Mouse (Mus musculus) left cerebral cortex, adult 18-20 months (tissue): ENCODE results near the gene Snap47. TPM values are rescaled to one million over a fixed set of nuclear protein-coding genes. Genes with fewer than 3 reads are reported as not detected.
A peak's percentile ranks its signal among the peaks of the same experiment; 100 is the strongest.

ENCODE experiments used
- DNase-seq, 2 experiments: peaks; one replicate each; pipeline ENCODE4 v3.0.0; 2021 to 2022; ENCODE audit warnings: low spot score in 2 of 2, mixed read lengths in 1 of 2
- long read RNA-seq, 2 experiments: library from polyadenylated mRNA; stranded (forward); transcript quantifications; one replicate each; pipeline ENCODE4 v2.0.0; 2021
- total RNA-seq, 2 experiments: library from RNA; stranded (reverse); gene quantifications; 2 replicates each; pipeline ENCODE4 v1.2.3; 2021

Gene Snap47
- total RNA-seq: 100 to 1,000 TPM; 396 to 405 TPM
- long read RNA-seq, experiment 1, transcript Snap47-201 (5 exons, 1,896 nt): major isoform, 604 of 744 reads
- long read RNA-seq, experiment 1, partial matches to known transcripts: 35 of 744 reads
- long read RNA-seq, experiment 1, other reads (novel, unspliced or antisense): 105 of 744 reads
- long read RNA-seq, experiment 2, transcript Snap47-201 (5 exons, 1,896 nt): major isoform, 542 of 650 reads
- long read RNA-seq, experiment 2, partial matches to known transcripts: 16 of 650 reads
- long read RNA-seq, experiment 2, other reads (novel, unspliced or antisense): 92 of 650 reads

DNA sequence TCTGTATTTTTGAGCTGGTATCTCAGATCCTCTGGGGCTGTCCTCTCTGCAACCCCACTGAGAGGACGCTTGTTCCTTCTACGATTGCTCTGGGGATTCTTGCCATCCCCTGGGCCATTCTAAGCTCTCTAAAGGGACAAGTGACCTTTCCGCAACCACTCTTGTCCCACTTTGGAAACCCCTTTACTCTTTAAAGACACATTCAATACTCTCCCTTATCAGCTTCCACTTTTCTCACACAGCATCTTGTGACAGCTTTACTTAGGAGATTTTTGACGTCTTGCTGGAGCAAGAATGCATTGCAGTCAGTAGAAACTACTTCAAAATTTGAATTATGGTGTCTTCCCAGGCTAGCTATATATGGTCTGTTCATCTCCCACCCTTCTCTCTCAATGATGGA is at the start of gene Snap47:
TSS of gene Snap47 (minus strand) at position 101 of the 400 bp plus-strand sequence.
- no peak for DNase-seq

DNA sequence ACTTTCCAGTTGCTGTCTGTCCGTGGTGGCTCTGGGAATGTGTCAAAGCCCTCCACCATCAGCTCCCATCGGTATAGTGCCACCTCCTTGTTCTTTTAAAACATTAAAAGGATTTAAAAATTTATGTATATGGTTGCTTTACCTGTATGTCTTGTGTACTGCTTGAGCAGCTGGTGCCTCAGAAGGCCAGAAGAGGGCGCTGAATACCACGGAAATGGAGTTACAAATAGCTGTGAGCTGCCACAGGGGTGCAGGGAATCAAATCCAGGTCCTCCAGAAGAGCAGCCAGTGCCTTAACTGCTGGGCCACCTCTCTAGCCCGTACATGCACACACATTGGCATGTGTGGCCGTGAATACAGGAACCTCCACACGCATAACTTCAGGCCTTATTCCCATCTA is 46.8 kb upstream of the Snap47 start:
- DNase-seq: no peak

DNA sequence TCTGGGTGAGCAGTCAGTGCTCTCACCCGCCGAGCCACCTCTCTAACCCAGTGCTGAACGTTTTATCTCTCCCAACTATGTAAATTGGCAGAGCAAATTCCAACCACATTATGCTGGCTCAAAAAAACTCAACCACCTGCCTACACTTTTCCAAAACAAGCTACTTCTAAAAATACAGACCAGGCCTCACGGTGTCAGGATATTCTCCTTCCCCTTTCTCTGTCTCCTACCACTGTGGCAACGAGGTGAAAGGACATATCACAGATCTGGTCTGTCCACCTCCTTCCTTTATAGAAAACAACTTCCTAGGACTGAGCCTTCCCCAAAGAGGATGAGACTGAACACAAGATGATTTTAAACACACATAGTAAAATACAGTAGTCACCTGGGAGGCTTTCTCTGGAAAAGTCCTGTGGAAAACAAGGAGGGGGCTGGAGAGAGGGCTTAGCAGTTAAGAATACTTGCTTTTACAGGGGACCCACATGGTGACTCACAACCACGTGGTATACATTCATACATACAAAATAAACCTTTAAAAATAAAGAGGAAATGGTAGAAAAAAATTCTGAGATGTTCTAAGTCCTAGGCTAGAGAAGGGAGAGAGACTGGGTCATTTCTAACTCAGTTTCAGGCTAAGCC is 45.8 kb upstream of the Snap47 start:
- peak in 1 of 2 experiments; percentile 32 for DNase-seq

DNA sequence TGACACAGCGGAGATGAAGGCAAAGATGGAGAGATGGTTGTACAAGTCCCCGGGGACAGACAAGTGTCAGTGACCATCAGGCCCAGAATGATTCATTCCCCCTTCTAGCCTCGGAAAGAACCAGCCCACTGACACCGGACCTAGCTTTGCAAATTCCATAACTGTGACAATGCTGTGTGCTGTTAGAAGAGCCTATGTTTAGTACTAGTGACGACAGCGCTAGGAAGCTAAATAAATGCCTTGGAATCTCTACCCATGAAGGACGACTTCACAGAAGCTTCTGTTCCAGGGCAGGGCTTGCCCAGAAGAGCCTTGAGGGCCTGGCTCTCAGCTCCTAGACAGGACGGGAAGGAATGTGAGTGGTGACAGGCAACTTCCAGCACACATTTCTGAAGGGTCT is 35.2 kb upstream of the Snap47 start:
- no peak for DNase-seq

DNA sequence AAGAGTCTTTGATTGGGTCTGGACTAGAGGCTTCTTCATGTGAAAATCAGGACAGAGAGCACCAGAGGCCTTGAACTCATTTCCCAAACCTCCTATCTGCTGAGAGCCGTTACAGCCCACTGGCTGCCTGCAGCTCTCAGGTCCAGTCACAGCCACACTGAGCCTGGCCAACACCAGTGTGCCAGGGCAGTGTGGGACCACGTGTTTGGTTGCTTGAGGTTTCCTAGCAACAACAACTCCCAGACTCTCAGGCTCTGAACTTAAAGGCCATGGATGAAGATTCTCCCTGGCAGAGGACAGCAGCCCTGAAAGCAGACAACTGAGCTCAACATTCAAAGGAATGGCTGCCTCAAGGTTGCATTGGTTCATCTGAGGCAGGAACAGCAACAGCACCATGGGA is 34.7 kb upstream of the Snap47 start:
- DNase-seq: no peak

DNA sequence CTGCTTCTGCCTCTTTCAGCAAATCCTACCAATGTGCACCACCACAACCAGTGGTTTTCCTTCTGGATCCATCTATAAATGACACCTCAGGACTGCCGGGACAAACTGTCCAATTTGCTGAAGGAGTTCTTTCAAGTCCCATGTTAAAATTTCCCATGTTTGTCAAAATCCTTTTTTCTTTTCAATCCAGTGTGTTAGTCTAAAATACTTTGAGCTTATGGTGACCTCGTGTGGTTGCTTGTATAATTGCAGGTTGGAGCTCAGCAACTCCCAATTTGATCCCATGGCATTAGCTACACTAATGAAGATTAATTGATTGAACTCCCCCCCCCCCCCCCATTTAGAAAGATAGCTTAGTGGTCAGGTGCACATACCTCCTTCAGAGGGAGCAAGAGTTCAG is 32.2 kb upstream of the Snap47 start:
- DNase-seq: peak in 1 of 2 experiments; percentile 58

DNA sequence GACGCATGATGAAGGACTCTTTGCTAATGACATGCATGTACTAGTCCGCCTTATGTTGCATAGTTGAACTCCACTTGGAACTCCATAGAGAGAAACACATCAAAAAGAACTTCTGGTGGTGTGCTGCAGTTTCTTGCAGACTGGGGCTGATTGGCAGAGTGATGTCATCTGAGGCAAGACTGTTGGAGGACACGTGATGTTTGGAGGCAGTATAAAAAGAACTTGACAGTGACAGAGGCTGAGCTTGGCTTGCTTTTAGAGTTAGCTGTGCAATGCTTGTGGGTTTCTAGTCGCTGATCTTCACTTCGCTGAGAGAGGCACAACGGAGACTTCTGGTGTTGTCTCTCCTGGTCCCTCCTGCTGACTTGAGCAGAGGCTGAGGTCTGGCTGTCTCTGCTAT is 26.3 kb upstream of the Snap47 start:
- DNase-seq: no peak

DNA sequence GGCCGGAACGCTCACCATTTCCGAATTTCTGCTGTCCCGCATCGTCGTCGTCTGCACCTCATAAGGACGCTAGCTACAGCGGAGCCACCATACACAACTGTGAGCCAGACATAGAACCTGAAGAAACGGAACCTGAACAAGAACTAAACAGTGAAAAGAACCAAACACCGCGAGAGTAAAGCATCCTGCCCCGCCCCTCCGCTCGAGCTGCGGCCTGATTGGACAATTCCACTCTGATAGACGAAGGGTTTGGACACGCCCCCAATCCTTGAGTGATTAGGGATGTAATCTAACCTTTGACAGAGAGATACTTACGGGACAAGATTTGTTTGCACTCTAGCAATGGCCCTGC is 21.3 kb upstream of the Snap47 start, which contains the start of gene Zfp867:
TSS of gene Zfp867 (minus strand) at position 149 of the 352 bp plus-strand sequence.
- DNase-seq: peak; percentile 87 to 90

DNA sequence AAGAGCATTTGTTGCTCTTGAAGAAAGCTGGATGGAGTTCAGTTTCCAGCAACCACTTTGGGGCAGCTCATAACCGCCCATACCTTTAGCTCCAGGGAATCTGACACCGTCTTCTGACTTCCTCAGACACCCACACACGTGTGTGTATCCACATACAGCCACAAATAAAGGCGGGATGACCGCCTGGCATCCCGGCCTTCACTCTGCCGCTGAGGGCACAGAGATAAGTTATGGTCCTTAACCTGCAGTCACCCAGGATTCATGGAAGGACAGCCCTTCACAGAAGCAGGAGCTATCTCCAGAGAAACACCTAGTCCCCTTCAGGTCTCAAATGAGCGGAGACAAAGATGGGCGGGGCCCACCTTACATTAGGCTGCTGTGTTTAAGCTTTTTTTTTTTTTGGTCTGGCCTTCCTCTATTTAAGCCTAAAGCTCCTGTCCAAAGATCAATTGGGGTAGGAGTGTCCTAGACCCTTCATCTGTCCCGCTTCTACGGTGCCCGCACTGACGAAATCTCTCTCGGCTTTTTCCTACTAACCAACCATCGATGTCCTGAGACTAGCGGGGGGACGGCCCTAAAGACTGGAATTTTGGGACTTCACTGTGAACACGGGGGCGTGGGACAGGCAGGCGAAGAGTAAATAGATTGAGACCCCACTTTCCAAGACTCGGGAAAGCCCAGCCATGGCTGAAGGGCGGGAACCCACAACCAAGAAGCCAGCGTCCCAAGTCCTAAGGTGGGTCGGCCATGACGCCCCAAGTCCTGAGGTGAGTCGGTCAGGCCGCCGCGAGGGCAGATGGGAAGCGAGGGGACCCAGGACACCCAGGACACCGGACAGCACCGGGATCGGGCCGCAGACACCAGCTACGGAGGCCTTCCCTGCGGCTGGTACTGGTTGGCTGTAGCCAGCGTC is 20.7 kb upstream of the Snap47 start:
- no peak for DNase-seq

DNA sequence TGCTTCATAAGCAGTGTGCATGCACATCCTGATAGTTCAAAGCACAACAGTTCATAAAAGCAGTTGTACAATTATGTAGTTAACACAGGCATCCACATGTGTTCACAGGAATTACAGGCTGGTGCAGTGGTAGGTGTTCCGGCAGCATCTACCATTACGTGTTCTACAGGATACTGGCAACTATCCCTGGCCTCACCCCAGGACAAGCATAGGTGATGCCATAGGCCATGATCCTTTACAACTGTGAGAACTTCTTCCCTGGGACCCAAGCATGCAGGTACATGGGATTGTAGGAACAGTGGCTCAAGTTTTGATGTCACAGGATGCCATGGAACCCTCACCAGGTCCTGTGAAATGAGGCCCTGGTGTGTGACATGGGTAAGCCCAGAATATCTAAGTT is 9.5 kb upstream of the Snap47 start:
- no peak for DNase-seq

DNA sequence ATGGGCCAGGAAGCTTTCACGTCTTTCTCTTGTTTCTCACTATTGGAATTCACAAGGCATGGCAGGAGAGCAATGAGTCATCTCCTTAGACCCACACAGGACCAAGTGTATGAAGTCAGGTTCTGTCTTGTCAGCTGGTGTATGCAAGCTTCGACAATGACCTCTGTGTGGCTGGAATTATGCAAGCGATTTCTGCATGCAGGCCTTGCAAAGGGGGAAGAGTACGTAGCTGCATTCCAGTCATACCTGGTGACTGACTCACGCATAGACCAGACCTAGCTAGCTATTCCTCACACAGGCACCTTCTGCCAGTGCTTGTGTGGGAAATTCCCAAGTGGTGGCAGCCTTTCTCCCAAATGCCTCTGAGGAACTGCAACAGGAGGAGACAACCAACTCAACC is 8.0 kb upstream of the Snap47 start:
- DNase-seq: no peak

DNA sequence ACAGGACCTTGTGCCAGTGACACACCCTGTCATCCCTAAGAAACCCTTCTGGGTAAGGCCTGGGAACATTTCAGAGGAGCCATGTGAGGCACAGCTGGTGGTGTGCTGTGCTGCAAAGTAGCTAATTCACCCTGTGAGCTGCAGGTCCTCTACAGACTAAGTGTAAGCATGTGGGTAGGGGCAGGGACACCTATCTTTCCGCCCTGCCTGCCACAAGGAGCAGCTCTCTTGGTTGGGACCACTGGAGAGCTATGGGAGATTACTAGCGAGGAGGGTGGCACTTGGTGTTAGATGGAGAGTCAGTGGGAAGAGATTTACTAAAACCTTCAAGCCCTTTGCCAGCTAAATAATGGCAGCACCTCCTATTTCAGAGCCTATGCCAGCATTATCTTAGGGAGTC is 5.9 kb upstream of the Snap47 start:
- no peak for DNase-seq

DNA sequence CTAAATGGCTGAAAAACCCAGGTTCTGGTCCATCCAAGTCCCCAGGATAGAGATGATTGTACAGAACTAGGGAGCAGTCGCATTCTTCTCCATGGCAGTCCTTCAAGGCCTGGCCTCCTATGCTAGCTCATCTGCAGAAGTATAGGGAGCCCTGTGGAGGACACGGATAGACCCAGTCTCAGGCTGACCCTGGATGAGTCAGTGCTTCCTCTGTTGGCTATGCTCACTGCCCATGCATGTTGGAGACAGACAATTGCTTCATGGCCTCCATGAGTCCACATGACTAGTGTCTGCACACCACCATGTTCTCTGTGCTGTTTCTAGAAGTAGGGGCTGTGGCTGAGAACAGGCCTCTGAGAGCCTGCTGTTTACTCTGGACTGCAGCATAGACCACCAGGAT is 5.4 kb upstream of the Snap47 start:
- DNase-seq: no peak

DNA sequence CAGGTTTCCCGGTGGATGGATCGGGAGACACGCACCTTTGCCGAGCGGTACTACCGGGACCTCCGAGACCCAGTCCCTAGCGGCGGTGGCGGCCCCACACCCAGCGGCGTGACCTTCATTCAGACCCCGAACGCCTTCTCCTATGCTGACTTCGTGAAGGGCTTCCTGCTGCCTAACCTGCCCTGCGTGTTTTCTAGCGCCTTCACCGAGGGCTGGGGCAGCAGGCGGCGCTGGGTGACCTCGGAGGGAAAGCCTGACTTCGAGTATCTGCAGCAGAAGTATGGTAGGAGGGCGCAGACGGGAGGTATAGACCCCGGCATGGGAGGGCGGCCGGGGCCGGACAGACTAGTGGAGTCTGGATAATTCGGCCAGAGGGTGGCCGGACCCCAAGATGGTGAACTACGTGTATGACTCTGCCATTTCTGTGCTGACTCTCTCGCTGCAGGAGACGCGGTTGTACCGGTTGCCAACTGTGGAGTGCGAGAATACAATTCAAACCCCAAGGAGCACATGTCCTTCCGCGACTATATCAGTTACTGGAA is 685 bp downstream of the Snap47 start:
- no peak for DNase-seq

DNA sequence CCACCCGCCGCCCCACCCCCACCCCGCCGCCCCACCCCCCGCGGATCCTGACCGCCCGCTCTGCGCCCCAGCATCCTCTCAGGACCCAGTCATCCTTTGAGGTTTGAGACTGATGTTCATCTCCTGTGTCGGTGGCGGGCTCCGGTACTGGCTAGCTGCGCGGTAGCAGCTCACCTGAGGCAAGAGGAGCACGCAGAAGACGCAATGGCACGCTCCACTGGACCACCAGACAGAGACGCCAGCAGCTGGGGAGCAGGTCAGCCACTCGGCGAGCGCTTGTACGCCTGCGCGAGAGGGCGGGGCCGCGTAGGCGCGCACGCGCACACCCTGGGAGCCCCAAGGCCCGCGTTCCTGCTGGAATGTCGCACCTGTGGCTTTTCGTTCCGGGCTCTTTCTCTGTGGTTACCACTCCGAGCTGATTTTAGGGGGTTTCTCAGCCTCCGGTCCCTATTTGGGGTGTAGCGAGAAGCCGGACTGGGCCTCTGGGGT is 1.2 kb downstream of the Snap47 start, which contains the start of gene Jmjd4:
TSS of gene Jmjd4 (plus strand) at position 305 of the 489 bp plus-strand sequence.
- DNase-seq: peak; percentile 91 to 93

DNA sequence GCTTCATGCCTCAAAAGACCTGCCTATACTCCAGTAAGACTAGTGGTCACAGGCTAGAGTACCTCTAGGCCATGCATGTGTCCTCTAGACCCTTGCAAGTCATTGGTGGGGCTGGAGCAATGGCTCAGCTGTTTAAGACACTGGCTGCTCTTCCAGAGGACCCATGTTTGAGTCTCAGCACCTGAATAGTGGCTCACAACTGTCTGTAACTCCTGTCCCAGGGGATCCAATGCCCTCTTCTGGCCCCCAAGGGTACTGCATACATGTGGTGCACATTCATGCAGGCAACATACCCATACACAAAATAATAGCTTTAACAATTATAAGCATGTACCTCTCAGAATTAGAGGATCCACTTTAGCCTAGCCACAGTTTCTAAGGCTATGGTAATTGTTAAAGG is 7.9 kb downstream of the Snap47 start:
- DNase-seq: no peak

DNA sequence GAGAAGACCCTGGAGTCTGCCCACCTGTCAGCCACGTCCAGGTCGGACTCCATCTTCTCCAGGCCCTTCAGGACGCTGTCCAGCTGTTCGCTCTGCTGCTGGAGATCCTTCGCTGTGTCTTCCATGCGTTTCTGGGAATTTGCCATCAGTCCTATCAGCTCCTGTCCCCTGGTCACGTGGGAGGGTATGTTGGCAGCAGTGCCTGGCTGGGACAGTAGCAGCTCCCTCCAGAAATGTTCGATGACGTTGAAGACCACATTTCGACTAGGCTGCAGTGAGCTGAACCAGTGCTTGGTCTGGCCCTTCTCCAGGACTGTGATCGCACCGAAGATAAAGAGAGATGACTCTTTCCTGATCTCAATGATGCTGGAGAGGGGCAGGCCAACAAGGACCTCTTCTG is 13.0 kb downstream of the Snap47 start:
- no peak for DNase-seq

DNA sequence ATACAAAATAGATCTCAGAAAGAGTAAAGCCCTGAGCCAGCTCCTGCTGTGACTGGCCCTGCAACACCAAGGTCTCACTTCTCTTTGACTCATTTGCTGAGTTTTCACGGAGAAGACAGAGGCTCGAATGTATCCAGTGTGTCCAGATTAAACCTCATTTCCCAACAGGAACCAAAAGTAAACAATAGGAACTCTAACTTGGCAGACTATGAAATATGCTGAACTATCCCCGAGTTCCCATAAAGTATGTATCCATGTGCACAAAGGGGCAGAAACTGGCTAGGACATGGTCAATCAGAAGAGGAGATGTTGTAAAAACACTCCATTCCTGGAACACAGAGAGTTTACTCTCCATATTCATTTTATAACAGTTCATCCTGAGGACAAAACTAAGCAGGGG is 18.7 kb downstream of the Snap47 start:
- no peak for DNase-seq

DNA sequence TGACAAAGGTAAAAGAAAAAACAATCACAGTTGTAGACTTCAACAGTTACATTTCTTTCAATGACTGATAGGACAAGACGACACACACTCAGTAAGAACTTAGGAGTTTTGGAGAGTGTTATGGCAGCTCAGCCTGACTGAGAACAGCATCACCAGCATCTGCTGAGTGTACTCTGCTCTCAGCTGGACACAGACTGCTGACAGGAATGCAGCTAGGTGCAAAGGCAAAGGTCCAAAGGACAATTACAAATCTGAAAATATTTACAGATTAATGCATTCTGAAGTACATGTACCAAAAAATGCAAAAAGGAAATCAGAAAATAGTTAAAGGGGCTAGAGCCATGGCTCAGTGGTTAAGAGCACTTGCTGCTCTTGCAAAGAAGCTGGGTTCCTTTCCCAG is 21.0 kb downstream of the Snap47 start:
- DNase-seq: no peak

DNA sequence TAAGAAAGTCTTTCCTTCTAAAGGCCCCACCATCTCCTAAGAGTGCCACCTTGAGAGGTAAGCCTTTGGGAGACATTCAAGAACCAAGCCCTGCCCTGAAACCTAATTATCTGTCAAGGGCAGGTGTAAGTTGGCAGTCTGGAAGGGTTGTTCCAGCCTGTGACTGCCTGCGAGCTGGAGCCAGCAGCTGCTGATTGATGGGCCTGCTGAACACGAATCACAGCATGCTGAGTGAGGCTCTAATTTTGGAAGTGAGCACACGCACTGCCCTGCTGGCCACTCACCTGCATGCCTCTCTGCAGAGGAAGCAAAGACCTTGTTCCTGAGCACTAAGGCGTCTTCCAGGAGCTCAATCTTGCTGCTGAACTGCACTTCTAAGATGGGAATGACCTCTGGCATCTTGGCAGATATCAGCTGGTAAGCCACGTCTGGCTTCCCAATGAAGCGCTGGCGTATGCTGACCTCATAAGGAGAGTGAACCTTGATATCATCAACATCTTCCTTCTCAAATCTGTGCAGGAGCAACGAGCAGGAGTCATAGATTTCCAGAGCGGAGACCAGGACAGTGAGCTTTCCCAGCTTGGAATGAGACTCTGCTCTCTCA is 22.8 kb downstream of the Snap47 start:
- no peak for DNase-seq

DNA sequence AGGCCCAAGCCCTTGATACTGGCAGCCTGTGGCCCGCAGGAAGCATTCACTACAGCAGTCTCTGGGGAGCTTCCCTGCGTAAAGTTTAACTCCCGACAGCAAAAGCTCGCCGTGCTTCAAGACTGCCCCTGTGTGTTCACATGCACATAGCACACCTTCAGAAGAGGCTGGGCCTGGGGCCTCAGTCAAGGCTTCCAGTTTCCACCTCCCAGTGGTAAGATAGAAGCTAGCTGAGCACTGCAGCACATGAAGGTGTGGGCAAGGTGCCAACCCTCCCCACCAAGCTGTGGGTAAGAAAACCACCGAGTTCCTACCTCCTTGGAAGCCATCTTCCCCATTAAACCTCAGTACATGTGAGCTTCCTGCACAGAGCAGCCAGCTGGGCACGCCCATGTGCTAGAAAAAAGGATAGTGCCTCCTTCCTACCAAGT is 25.3 kb downstream of the Snap47 start:
- DNase-seq: peak; percentile 31 to 34
